Mouse (Mus musculus) bone marrow macrophage, adult 2 months (primary cell): ENCODE measurements around the gene Grap. TPM values are rescaled to one million over a fixed set of nuclear protein-coding genes. Genes with fewer than 3 reads are reported as not detected.

Experiments used
- H3K27ac ChIP-seq: 2 replicates; pipeline ENCODE4 v1.5.1; 2012; ENCODE audit warnings: low read depth, low read length; ENCODE audit not compliant: insufficient read depth
- H3K4me1 ChIP-seq: 2 replicates; pipeline ENCODE4 v1.6.1; 2012; ENCODE audit warnings: low read length; ENCODE audit not compliant: control insufficient read depth, insufficient read depth
- H3K4me3 ChIP-seq: 2 replicates; pipeline ENCODE4 v1.5.1; 2012; ENCODE audit warnings: mild to moderate bottlenecking, low read length, moderate library complexity; ENCODE audit not compliant: insufficient read depth
- CTCF ChIP-seq: IDR thresholded peaks from 2 replicates; pipeline ENCODE4 v1.5.1; 2012; ENCODE audit warnings: low read depth, mild to moderate bottlenecking, low read length, moderate library complexity
- POLR2A ChIP-seq: IDR thresholded peaks from 2 replicates; pipeline ENCODE4 v1.6.1; 2012; ENCODE audit warnings: mild to moderate bottlenecking, low read depth, low read length, borderline replicate concordance
- polyA plus RNA-seq: library from polyadenylated mRNA; stranded (reverse); fragments of >200 nt; gene quantifications from 2 replicates; pipeline ENCODE4 v1.2.4, GENCODE M21; 2012; ENCODE audit not compliant: missing spikeins, insufficient read depth, insufficient read length

The Grap gene
- polyA plus RNA-seq, 1 experiment, result 3.1 TPM

GRCm38 (mm10) chr11:61656148-61656850, 3.2 kb downstream of the Grap start:
- TF ChIP-seq POLR2A (no peak), CTCF (no peak)
- Histone ChIP-seq H3K4me1 (peaks cover 72% of the 10 kb centered on the region), H3K4me3 (no peak overlapping the region), H3K27ac (no peak overlapping the region)

GRCm38 (mm10) chr11:61657432-61657831, 4.4 kb downstream of the Grap start:
- no peak overlapping the region for H3K27ac ChIP-seq
- no peak overlapping the region for H3K4me3 ChIP-seq
- H3K4me1 ChIP-seq, result peaks cover 68% of the 10 kb centered on the region
- TF ChIP-seq CTCF (no peak), POLR2A (no peak)

- H3K4me1 ChIP-seq, result peaks cover 62% of the 10 kb centered on the region
- H3K4me3 ChIP-seq, result no peak overlapping the region
- TF ChIP-seq POLR2A (no peak), CTCF (no peak)
- H3K27ac ChIP-seq, result no peak overlapping the region
These were observed 5.4 kb downstream of the Grap start for GRCm38 (mm10) chr11:61658360-61658922.

- Histone ChIP-seq H3K4me1 (peaks cover 58% of the 10 kb centered on the region), H3K27ac (no peak overlapping the region), H3K4me3 (no peak overlapping the region)
- TF ChIP-seq CTCF (no peak), POLR2A (no peak)
These were observed 6.2 kb downstream of the Grap start for GRCm38 (mm10) chr11:61659011-61659858.

- H3K4me3 ChIP-seq, result no peak overlapping the region
- H3K4me1 ChIP-seq, result peaks cover 50% of the 10 kb centered on the region
- H3K27ac ChIP-seq, result no peak overlapping the region
- no peak for TF ChIP-seq POLR2A
- no peak for TF ChIP-seq CTCF
These were observed 6.9 kb downstream of the Grap start for GRCm38 (mm10) chr11:61660001-61660400.

- TF ChIP-seq POLR2A, result no peak
- no peak for TF ChIP-seq CTCF
- Histone ChIP-seq H3K27ac (no peak overlapping the region), H3K4me3 (no peak overlapping the region), H3K4me1 (peaks cover 43% of the 10 kb centered on the region)
These were observed 7.8 kb downstream of the Grap start for GRCm38 (mm10) chr11:61660806-61661392.

- no peak overlapping the region for H3K27ac ChIP-seq
- no peak overlapping the region for H3K4me3 ChIP-seq
- H3K4me1 ChIP-seq, result peaks cover 37% of the 10 kb centered on the region
- no peak for TF ChIP-seq CTCF
- no peak for TF ChIP-seq POLR2A
These were observed 9.1 kb downstream of the Grap start for GRCm38 (mm10) chr11:61662189-61662588.

- Histone ChIP-seq H3K4me1 (peaks cover 8% of the 10 kb centered on the region), H3K4me3 (no peak overlapping the region), H3K27ac (no peak overlapping the region)
- no peak for TF ChIP-seq CTCF
- TF ChIP-seq POLR2A, result no peak
These were observed 12.3 kb downstream of the Grap start for GRCm38 (mm10) chr11:61665401-61665800.

GRCm38 (mm10) chr11:61665991-61666799, 13.1 kb downstream of the Grap start:
- H3K4me3 ChIP-seq, result no peak overlapping the region
- H3K4me1 ChIP-seq, result peaks cover under 1% of the 10 kb centered on the region
- H3K27ac ChIP-seq, result no peak overlapping the region
- TF ChIP-seq POLR2A, result no peak
- TF ChIP-seq CTCF, result peak; percentile 71
